In genomic region chr7:98674344-98674743, GRCm38 (mm10) we compare ENCODE assay signal across 19 mouse cellular contexts. TPM values are rescaled to one million over a fixed set of nuclear protein-coding genes. Genes with fewer than 3 reads are reported as not detected.
DNase-seq lines count a peak whose midpoint lies in the region; ATAC-seq and TF ChIP-seq lines count a peak whose summit lies in the region.
"Had no signal": no experiment of that assay in that cellular context is flagged by ENCODE, and none has a peak within 500 bp of the region (broad histone marks: within the 10 kb centered on the region; RNA-seq: fewer than 3 reads in every experiment).

No protein-coding gene starts in this region.

- no peaks in the 10 kb centered on the region for H3K27me3 ChIP-seq in C2C12 (ENCODE audit: control insufficient read depth, insufficient read depth, insufficient read length)
- H3K27me3 ChIP-seq in myocyte (ENCODE audit: control insufficient read depth, insufficient read depth, insufficient read length) = no peaks in the 10 kb centered on the region
- H3K27me3 ChIP-seq in hindbrain, embryonic 16.5 days (replicated peaks; ENCODE audit: control insufficient read depth, insufficient read depth, low read length) = no peaks in the 10 kb centered on the region
- H3K27me3 ChIP-seq: embryonic facial prominence, embryonic 12.5 days; forebrain, embryonic 12.5 days; heart, embryonic 12.5 days had no signal

- no peaks in the 10 kb centered on the region for H3K79me3 ChIP-seq in C2C12 (ENCODE audit: low read depth)

- whole genome bisulfite sequencing in hindbrain, embryonic 16.5 days = 85% methylated on average over 4 of the region's 4 CpGs

- H3K4me1 ChIP-seq in hindbrain, embryonic 16.5 days (ENCODE audit: control insufficient read depth, insufficient read depth, low read depth, low read length) = no peaks in the 10 kb centered on the region

- no peaks in the 10 kb centered on the region for H3K36me3 ChIP-seq in C2C12 (ENCODE audit: control insufficient read depth, insufficient read depth)
- H3K36me3 ChIP-seq in myocyte (ENCODE audit: control insufficient read depth, insufficient read depth) = no peaks in the 10 kb centered on the region
- no peaks in the 10 kb centered on the region for H3K36me3 ChIP-seq in hindbrain, embryonic 16.5 days (ENCODE audit: control insufficient read depth, insufficient read depth, low read length)
- H3K36me3 ChIP-seq: embryonic facial prominence, embryonic 12.5 days; forebrain, embryonic 12.5 days; heart, embryonic 12.5 days; hindbrain, embryonic 12.5 days had no signal

- intact Hi-C loops in gastrocnemius, adult 2 months (cut with DNase I) = no loop called here

- no peak overlapping the region for H3K9ac ChIP-seq in hindbrain, embryonic 16.5 days (ENCODE audit: low read depth, low read length)
- H3K9ac ChIP-seq: embryonic facial prominence, embryonic 12.5 days; forebrain, embryonic 12.5 days; heart, embryonic 12.5 days; hindbrain, embryonic 12.5 days had no signal

- no peak for DNase-seq in gastrocnemius, adult 2 months
- no peak for DNase-seq in gastrocnemius, postnatal 10 days
- peak; percentile 85 for DNase-seq in NIH3T3 (ENCODE audit: low read depth)
- no peak for DNase-seq in kidney, adult 8-10 months
- DNase-seq: adrenal gland, adult 8-10 months; adrenal gland, postnatal 36 days; cerebellum, adult 11 months; cerebellum, adult 8-10 months; cerebellum, postnatal 14 days; gastrocnemius, postnatal 25 days had no signal

- no peak for TF ChIP-seq CTCF in gastrocnemius, adult 2 months (IDR thresholded peaks at IDR 0.05)
- TF ChIP-seq CTCF in C2C12 (IDR thresholded peaks at IDR 0.05; ENCODE audit: control insufficient read depth, insufficient read depth, insufficient read length) = no peak

- H3K79me2 ChIP-seq in C2C12 (ENCODE audit: control insufficient read depth, insufficient read depth) (no peaks in the 10 kb centered on the region), myocyte (ENCODE audit: control insufficient read depth, insufficient read depth) (no peaks in the 10 kb centered on the region)

- no peak for TF ChIP-seq POLR2A in myocyte (IDR thresholded peaks at IDR 0.05; ENCODE audit: insufficient read length, low read depth)

- ATAC-seq in hindbrain, embryonic 16.5 days = no peak
- ATAC-seq: forebrain, embryonic 16.5 days; hindbrain, postnatal 0 days had no signal

- no peaks in the 10 kb centered on the region for H3K9me3 ChIP-seq in hindbrain, embryonic 16.5 days (ENCODE audit: control insufficient read depth, low read length)
- H3K9me3 ChIP-seq: embryonic facial prominence, embryonic 12.5 days; forebrain, embryonic 12.5 days; heart, embryonic 12.5 days; hindbrain, embryonic 12.5 days had no signal

- H3K4me3 ChIP-seq in gastrocnemius, adult 2 months = no peak overlapping the region
- H3K4me3 ChIP-seq in C2C12 (ENCODE audit: insufficient read depth, poor library complexity, severe bottlenecking) = no peak overlapping the region
- H3K4me3 ChIP-seq in myocyte = no peak overlapping the region
- H3K4me3 ChIP-seq in hindbrain, embryonic 16.5 days (ENCODE audit: low read length) = no peak overlapping the region
- H3K4me3 ChIP-seq: embryonic facial prominence, embryonic 12.5 days; forebrain, embryonic 12.5 days; heart, embryonic 12.5 days; hindbrain, embryonic 12.5 days had no signal

- H3K27ac ChIP-seq in gastrocnemius, adult 2 months = peak overlapping the region; percentile 83
- H3K27ac ChIP-seq in hindbrain, embryonic 16.5 days (ENCODE audit: low read depth, low read length) = no peak overlapping the region
- H3K27ac ChIP-seq: embryonic facial prominence, embryonic 12.5 days; forebrain, embryonic 12.5 days; hindbrain, embryonic 12.5 days; hindbrain, postnatal 0 days had no signal

- peak overlapping the region; percentile 43 for H3K4me2 ChIP-seq in myocyte (ENCODE audit: low read depth)
- H3K4me2 ChIP-seq in hindbrain, embryonic 16.5 days (ENCODE audit: low read length) = no peak overlapping the region
- H3K4me2 ChIP-seq: embryonic facial prominence, embryonic 12.5 days; forebrain, embryonic 12.5 days; heart, embryonic 12.5 days; hindbrain, embryonic 12.5 days had no signal

- H3ac ChIP-seq in C2C12 (ENCODE audit: control insufficient read depth, insufficient read length, low read depth) = no peak overlapping the region
- no peak overlapping the region for H3ac ChIP-seq in myocyte (ENCODE audit: control insufficient read depth, insufficient read length)

TF ChIP-seq in C2C12, 6 proteins besides CTCF, POLR2A, EP300 and RAD21:
- TF ChIP-seq MAX (IDR thresholded peaks at IDR 0.05) = no peak
- TF ChIP-seq MYOD1 (IDR thresholded peaks at IDR 0.05; ENCODE audit: control insufficient read depth, insufficient read length, low read depth) = peak; percentile 56
- no peak for TF ChIP-seq USF1 (IDR thresholded peaks at IDR 0.05; ENCODE audit: low read depth)
- no peak for TF ChIP-seq CEBPB (IDR thresholded peaks at IDR 0.05; ENCODE audit: low read depth)
- no peak for TF ChIP-seq FOSL1 (IDR thresholded peaks at IDR 0.05; ENCODE audit: insufficient read depth, low read length, poor library complexity, severe bottlenecking)
- TF ChIP-seq MYOG (IDR thresholded peaks at IDR 0.05; ENCODE audit: control insufficient read depth, extremely low read depth, insufficient read length) = no peak

TF ChIP-seq in myocyte, 11 proteins besides CTCF, POLR2A, EP300 and RAD21:
- no peak for TF ChIP-seq REST (IDR thresholded peaks at IDR 0.05; ENCODE audit: insufficient read depth, insufficient read length)
- no peak for TF ChIP-seq CEBPB (IDR thresholded peaks at IDR 0.05; ENCODE audit: insufficient read depth, poor library complexity, severe bottlenecking)
- no peak for TF ChIP-seq E2F4 (IDR thresholded peaks at IDR 0.05; ENCODE audit: insufficient read depth)
- peak in 1 of 3 experiments; percentile 26 for TF ChIP-seq MYOG (IDR thresholded peaks at IDR 0.05; ENCODE audit: control insufficient read depth in 1 of 3, insufficient read depth in 1 of 3, insufficient read length in 2 of 3, low read depth in 2 of 3)
- no peak for TF ChIP-seq MAX (IDR thresholded peaks at IDR 0.05; ENCODE audit: low read depth)
- TF ChIP-seq SRF (IDR thresholded peaks at IDR 0.05; ENCODE audit: control insufficient read depth, insufficient read length, low read depth) = no peak
- no peak for TF ChIP-seq POLR2AphosphoS2 (IDR thresholded peaks at IDR 0.05; ENCODE audit: insufficient read length, low read depth)
- TF ChIP-seq TCF3 (IDR thresholded peaks at IDR 0.05; ENCODE audit: insufficient read length, low read depth) = no peak
- peak in 1 of 3 experiments; percentile 43 for TF ChIP-seq MYOD1 (IDR thresholded peaks at IDR 0.05; ENCODE audit: control insufficient read depth in 1 of 3, insufficient read length in 2 of 3, low read depth in 2 of 3)
- TF ChIP-seq TCF12 (IDR thresholded peaks at IDR 0.05; ENCODE audit: insufficient read depth, poor library complexity, severe bottlenecking) = no peak
- TF ChIP-seq USF1 (IDR thresholded peaks at IDR 0.05; ENCODE audit: low read depth) = no peak

RNA-seq across cellular contexts. Expression of gene Emsy, which starts 17.8 kb away (rescaled TPM):
- 10 to 100 TPM; 19.7 to 22.3 TPM for total RNA-seq in gastrocnemius, adult 2 months (2021)
- total RNA-seq in gastrocnemius, postnatal 10 days (2021) = 10 to 100 TPM; 18.4 to 26.6 TPM
- polyA plus RNA-seq in C2C12 (2012; fragmentation: generic; extraction: Trizol) (12.1 TPM), myocyte (2012; fragmentation: generic; extraction: Trizol) (9.1 TPM)
- polyA plus RNA-seq in hindbrain, embryonic 16.5 days (2015; fragmentation: Nextera tagmentation; extraction: Ambion mirVana) = 28.1 and 37.7 TPM in 2 replicates

RNA-seq across cellular contexts. Expression of gene Thap12, which starts 28.6 kb away (rescaled TPM):
- 100 to 1,000 TPM; 118 to 136 TPM for total RNA-seq in gastrocnemius, adult 2 months (2021)
- 10 to 100 TPM; 74.8 to 77.7 TPM for total RNA-seq in gastrocnemius, postnatal 10 days (2021)
- polyA plus RNA-seq in C2C12 (2012; fragmentation: generic; extraction: Trizol) (22.3 TPM), myocyte (2012; fragmentation: generic; extraction: Trizol) (16.4 TPM)
- polyA plus RNA-seq in hindbrain, embryonic 16.5 days (2015; fragmentation: Nextera tagmentation; extraction: Ambion mirVana) = 40.2 and 45.6 TPM in 2 replicates
